Mouse (Mus musculus): Measurements from ENCODE around the gene Usp30.

- TF ChIP-seq POLR2A (IDR thresholded peaks at IDR 0.05; ENCODE audit: control insufficient read depth, low read depth, low read length) (no peak), CTCF (IDR thresholded peaks at IDR 0.05; ENCODE audit: control insufficient read depth, insufficient read depth, insufficient replicate concordance, low read depth, low read length) (no peak)
These were observed 87.3 kb downstream of the Usp30 start for GRCm38 (mm10) chr5:114152359-114153092.

All from testis, adult 2 months (tissue).